Mouse (Mus musculus) E14TG2a.4 (cell line): Measurements from ENCODE around the gene Ascl3.

ENCODE experiments used
- H3K27me3 ChIP-seq: 2 replicates; pipeline ENCODE4 v1.6.1; 2014; ENCODE audit warnings: low read length, control low read depth; ENCODE audit not compliant: insufficient read depth
- H3K36me3 ChIP-seq: 2 replicates; pipeline ENCODE4 v1.6.1; 2014; ENCODE audit warnings: low read length, control low read depth; ENCODE audit not compliant: insufficient read depth
- H3K4me1 ChIP-seq: replicated peaks from 2 replicates; pipeline ENCODE4 v1.6.1; 2014; ENCODE audit warnings: low read depth, low read length, control low read depth
- H3K4me3 ChIP-seq: replicated peaks from 2 replicates; pipeline ENCODE4 v1.5.1; 2014; ENCODE audit warnings: mild to moderate bottlenecking, low read length
- H3K9me3 ChIP-seq: 2 replicates; pipeline ENCODE4 v1.6.1; 2014; ENCODE audit warnings: low read length, control low read depth
- CTCF ChIP-seq: conservative IDR thresholded peaks from 2 replicates; pipeline ENCODE4 v1.5.1; 2014; ENCODE audit warnings: low read length
- NANOG ChIP-seq: IDR thresholded peaks from 2 replicates; pipeline ENCODE4 v1.6.1; 2014; ENCODE audit warnings: borderline replicate concordance, low read length, mixed read lengths
- POU5F1 ChIP-seq: IDR thresholded peaks from 2 replicates; pipeline ENCODE4 v1.6.1; 2014; ENCODE audit warnings: low read length, borderline replicate concordance

Ascl3 gene

DNA sequence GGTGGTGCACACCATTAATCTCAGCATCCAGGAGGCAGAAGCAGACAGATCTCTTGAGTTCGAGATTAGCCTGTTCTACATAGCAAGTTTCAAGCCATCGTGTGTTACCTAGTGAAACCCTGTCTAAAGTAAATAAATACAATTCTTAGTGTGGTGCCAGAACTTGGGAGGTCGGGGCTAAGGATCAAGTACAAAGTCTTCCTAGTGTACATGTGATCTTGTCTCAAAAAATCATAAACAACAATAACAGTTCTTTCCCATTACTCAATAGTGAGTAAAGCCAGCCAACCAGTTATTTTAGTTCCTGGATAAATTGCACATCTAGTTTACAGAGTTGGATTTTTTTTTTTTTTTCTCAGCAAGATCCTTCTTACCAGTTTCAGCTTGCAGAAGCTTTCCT lies 27.1 kb downstream of the Ascl3 start:
- Histone ChIP-seq H3K27me3 (no peaks in the 10 kb centered on the region), H3K36me3 (peaks cover 42% of the 10 kb centered on the region), H3K9me3 (no peaks in the 10 kb centered on the region), H3K4me1 (peaks cover 45% of the 10 kb centered on the region), H3K4me3 (peak overlapping the region; percentile 91)
- no peak for TF ChIP-seq POU5F1
- TF ChIP-seq NANOG = no peak
- no peak for TF ChIP-seq CTCF

DNA sequence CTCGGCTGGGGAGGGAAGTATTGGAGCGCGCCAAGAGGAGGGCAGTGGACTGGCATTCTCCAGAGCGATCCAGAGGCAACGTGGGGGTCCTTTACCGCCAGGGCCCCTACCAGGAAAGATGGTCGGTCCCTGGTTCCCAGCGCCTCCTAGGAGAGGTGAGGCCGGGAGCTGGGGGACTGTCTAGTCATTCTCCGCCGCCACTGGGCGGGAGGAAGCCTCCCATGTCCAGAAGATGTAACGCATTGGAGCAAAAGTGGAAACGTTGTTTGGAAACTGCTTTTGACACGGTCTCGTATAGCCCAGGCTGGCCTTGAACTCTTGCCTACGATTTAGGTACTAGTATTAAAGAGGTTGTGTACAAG lies 27.5 kb downstream of the Ascl3 start:
- TF ChIP-seq NANOG = no peak
- TF ChIP-seq POU5F1 = no peak
- TF ChIP-seq CTCF = no peak
- peak overlapping the region; percentile 91 for H3K4me3 ChIP-seq

DNA sequence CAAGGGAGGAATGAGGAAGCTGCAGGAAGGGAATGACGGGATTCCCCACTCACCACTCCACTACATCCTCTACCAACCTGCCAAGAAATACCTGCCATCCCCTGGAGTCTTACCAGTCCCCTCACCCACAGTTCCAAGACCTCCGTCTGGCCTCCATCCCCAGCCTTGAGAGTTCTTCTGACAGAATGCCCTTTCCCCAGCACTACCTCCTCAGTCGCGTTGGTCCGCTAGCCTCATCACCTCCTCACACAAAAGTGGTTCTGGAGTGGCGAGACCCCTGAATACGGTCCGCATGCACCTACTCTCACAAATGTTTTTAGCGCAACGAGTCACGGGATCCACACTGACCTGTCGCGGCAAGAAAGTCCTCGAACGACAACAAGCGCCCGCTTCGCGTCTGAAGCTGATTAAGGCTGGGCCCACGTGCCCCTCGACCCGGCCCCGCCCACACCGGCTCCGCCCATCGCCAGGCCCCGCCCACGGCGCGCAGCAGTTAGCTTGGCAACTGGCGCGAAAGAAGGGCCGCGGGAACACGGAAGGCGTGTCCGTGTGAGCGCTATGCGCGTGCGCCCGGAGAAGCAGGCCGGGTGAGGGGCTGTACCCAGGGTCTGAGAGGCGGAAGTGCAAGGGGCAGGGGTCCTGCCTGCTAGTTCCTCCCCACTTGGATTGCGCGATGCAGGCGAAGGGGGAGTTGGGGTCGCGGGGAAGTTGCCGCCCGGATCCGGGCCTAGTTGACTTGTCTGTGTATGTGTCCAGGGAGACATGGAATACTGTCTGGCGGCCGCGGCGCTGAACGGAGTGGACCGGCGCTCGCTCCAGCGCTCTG lies 28.1 kb downstream of the Ascl3 start, which contains the start of the genes St5 and Akip1:
TSS of gene St5 (minus strand) at position 416 of the 826 bp plus-strand sequence.
TSS of gene Akip1 (plus strand) at position 501 of the 826 bp plus-strand sequence.
- no peak for TF ChIP-seq CTCF
- no peak for TF ChIP-seq POU5F1
- TF ChIP-seq NANOG = no peak
- H3K27me3 ChIP-seq = no peaks in the 10 kb centered on the region

More for the DNA sequence above, 27.5 kb downstream of the Ascl3 start:
- Histone ChIP-seq H3K4me1 (peaks cover 48% of the 10 kb centered on the region), H3K9me3 (no peaks in the 10 kb centered on the region), H3K36me3 (peaks cover 37% of the 10 kb centered on the region), H3K27me3 (no peaks in the 10 kb centered on the region)

DNA sequence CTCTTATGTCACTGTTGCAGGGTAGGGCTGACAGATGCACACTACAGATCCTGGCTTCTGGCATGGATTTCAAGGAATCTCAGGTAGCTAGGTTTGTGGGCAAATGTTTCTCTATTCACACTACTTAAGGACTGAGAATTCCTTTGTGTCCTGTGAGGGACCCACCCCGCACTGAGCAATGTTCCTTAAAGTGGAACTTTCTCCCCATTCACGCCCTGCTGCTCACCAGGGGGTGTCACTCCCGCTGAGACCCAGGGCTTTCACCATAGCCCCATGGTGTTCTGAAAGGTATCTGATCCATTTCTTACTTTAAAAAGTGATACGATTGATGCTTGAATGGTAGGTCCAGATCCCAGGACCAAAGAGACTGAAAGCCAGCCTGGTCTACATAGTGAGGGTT lies 28.8 kb downstream of the Ascl3 start:
- Histone ChIP-seq H3K4me3 (peak overlapping the region; percentile 91), H3K36me3 (peaks cover 24% of the 10 kb centered on the region), H3K4me1 (peaks cover 58% of the 10 kb centered on the region), H3K27me3 (no peaks in the 10 kb centered on the region), H3K9me3 (no peaks in the 10 kb centered on the region)
- TF ChIP-seq NANOG = no peak
- no peak for TF ChIP-seq CTCF
- TF ChIP-seq POU5F1 = no peak

More for the DNA sequence above, 28.1 kb downstream of the Ascl3 start, which contains the start of the genes St5 and Akip1:
- H3K36me3 ChIP-seq = peaks cover 31% of the 10 kb centered on the region
- peaks cover 52% of the 10 kb centered on the region for H3K4me1 ChIP-seq
- H3K4me3 ChIP-seq = peak within 1 kb of the TSS; percentile 91
- no peaks in the 10 kb centered on the region for H3K9me3 ChIP-seq

DNA sequence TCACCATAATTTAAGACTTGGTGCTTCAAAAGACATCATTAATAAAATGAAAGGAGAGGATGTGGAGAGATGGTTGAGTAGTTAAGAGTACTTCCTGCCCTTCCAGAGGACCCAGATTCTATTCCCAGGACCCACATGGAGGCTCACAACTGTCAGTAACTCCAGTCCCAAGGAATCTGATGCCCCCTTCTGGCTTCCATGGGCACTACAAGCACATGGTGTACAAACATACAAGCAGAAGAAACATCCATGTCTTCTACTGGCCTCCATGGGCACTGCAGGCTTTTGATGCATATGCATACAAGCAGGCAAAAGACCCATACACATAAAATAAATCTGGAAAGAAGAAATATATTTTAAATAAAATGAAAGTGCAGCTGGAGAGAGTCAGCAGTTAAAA lies 31.3 kb downstream of the Ascl3 start:
- TF ChIP-seq POU5F1 (no peak), CTCF (peak; percentile 70), NANOG (no peak)
- no peaks in the 10 kb centered on the region for H3K9me3 ChIP-seq
- peaks cover 73% of the 10 kb centered on the region for H3K4me1 ChIP-seq
- peaks cover 1% of the 10 kb centered on the region; the same call in 1 of the 2 replicates for H3K36me3 ChIP-seq
- H3K27me3 ChIP-seq = no peaks in the 10 kb centered on the region
- H3K4me3 ChIP-seq = no peak overlapping the region

DNA sequence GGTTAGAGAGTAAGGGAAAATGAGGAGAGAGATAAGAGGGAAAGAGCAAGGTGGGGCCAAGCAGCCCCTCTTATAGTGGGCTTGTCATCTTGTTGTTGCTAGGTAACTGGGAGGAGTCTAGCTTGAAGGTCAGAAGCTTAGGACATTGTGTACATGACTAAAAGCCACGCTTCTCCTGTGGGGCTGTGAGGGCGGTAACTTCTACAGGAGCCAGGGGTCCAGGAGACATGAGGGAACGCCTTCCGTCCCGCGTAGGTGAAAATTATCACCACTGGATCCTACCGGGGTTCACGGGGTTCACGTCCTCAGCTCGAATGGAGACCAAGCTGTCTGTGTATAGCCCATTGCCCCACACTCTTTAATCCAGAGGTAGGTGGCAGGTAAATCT lies 36.2 kb downstream of the Ascl3 start:
- H3K9me3 ChIP-seq = no peaks in the 10 kb centered on the region
- H3K36me3 ChIP-seq = no peaks in the 10 kb centered on the region
- H3K4me1 ChIP-seq = peaks cover 65% of the 10 kb centered on the region
- no peaks in the 10 kb centered on the region for H3K27me3 ChIP-seq
- H3K4me3 ChIP-seq = peak overlapping the region; percentile 74
- no peak for TF ChIP-seq CTCF
- TF ChIP-seq NANOG = no peak
- no peak; the same call in 1 of the 2 replicates for TF ChIP-seq POU5F1

- Histone ChIP-seq H3K27me3 (no peaks in the 10 kb centered on the region), H3K9me3 (no peaks in the 10 kb centered on the region), H3K36me3 (no peaks in the 10 kb centered on the region), H3K4me1 (peaks cover 70% of the 10 kb centered on the region), H3K4me3 (peak overlapping the region; percentile 74)
- TF ChIP-seq NANOG (peak; percentile 90), CTCF (no peak)
Observed at GRCm38 (mm10) chr7:109694576-109695338, 36.8 kb downstream of the Ascl3 start.

DNA sequence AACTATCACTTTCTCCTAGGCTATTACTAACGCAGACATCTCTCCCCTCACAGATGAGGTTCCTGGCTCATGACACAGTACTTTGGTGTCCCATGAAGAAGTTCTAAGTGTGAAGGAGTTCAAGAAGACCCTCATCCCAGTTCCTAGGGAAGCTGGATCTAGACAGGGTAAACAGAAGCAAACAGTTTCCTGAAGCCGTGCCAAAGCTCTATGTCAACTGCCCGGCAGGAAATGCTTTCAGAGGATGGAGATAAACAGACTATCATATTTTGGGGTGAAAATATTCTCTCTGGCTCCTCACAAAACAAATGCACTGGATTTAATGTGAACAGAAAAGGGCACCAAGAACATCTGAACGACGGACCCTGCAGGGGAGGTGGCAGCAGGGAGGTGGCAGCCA lies 40.6 kb downstream of the Ascl3 start:
- H3K9me3 ChIP-seq = no peaks in the 10 kb centered on the region
- no peaks in the 10 kb centered on the region for H3K27me3 ChIP-seq
- H3K4me3 ChIP-seq = no peak overlapping the region
- no peaks in the 10 kb centered on the region for H3K36me3 ChIP-seq
- peaks cover 73% of the 10 kb centered on the region for H3K4me1 ChIP-seq
- TF ChIP-seq NANOG = no peak
- no peak for TF ChIP-seq CTCF
- TF ChIP-seq POU5F1 = no peak
